Mouse (Mus musculus): ENCODE measurements around the gene Chrna4. TPM values are rescaled to one million over a fixed set of nuclear protein-coding genes. Genes with fewer than 3 reads are reported as not detected.
A peak's percentile ranks its signal among the peaks of the same experiment; 100 is the strongest.

The Chrna4 gene
- polyA plus RNA-seq, 1 experiment from 2014 or later = 50.8 TPM

DNA sequence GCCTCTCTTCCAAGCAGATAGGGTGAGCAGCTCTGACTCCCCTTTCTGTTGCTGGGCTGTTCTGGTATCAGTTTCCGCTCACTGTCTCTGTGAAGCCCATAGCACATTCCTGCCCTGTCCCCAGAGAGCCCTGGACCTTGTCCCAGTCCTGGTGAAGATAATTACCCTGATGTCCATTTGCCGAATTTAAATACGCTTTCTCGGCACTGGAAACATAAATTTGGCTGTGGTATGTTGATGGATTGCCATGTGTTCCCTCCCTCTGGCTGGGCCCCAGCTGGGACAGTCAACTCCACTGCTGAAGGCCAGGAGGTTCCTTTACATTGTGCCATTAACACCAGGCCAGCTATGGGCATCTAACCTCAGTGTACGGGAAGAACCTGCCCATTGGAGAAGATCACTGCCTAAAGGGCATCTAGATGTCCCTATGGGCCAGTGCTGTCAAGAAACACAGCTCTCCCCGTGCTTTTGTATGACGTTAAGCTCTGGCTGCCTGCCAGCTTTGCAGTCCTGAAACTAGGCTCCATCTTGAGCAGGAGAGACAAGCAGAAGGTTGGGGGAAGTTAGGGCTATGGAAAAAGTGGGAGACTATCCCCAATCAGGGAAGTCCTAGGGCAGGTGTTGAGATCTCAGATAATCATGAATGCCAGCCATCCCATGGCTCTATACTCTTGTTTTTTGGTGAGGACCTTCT lies 5.1 kb upstream of the Chrna4 start:
- ATAC-seq (ENCODE audit: low FRiP score, low TSS enrichment) (no peak), DNase-seq (no peak)
- no peak overlapping the region for H3K4me2 ChIP-seq (ENCODE audit: low read length)
- peaks cover 14% of the 10 kb centered on the region for H3K4me1 ChIP-seq (ENCODE audit: control insufficient read depth, insufficient read depth, low read length)
- no peaks in the 10 kb centered on the region for H3K27me3 ChIP-seq (ENCODE audit: control insufficient read depth, insufficient read depth, low read length)
- 60% methylated on average over 7 of the region's 7 CpGs for WGBS
- no peak overlapping the region for H3K27ac ChIP-seq (replicated peaks; ENCODE audit: low read depth, low read length)
- no peak overlapping the region for H3K9ac ChIP-seq (replicated peaks; ENCODE audit: low read length)
- no peaks in the 10 kb centered on the region for H3K36me3 ChIP-seq (ENCODE audit: control insufficient read depth, insufficient read depth, low read length)
- no peak overlapping the region for H3K4me3 ChIP-seq (replicated peaks; ENCODE audit: low read depth, low read length)
- H3K9me3 ChIP-seq (ENCODE audit: control insufficient read depth, low read length) = no peaks in the 10 kb centered on the region

GRCm38 (mm10) chr2:181044001-181044400 lies 655 bp upstream of the Chrna4 start:
- Histone ChIP-seq H3K4me2 (ENCODE audit: low read length) (no peak overlapping the region), H3K36me3 (ENCODE audit: control insufficient read depth, insufficient read depth, low read length) (no peaks in the 10 kb centered on the region), H3K4me1 (ENCODE audit: control insufficient read depth, insufficient read depth, low read length) (peaks cover 39% of the 10 kb centered on the region), H3K9ac (replicated peaks; ENCODE audit: low read length) (no peak overlapping the region), H3K27me3 (ENCODE audit: control insufficient read depth, insufficient read depth, low read length) (no peaks in the 10 kb centered on the region), H3K4me3 (replicated peaks; ENCODE audit: low read depth, low read length) (no peak overlapping the region), H3K27ac (replicated peaks; ENCODE audit: low read depth, low read length) (peak overlapping the region; percentile 63; the same call in 1 of the 2 replicates), H3K9me3 (ENCODE audit: control insufficient read depth, low read length) (no peaks in the 10 kb centered on the region)
- 3% methylated on average over 3 of the region's 3 CpGs for WGBS
- ATAC-seq (ENCODE audit: low FRiP score, low TSS enrichment) (no peak), DNase-seq (peak; percentile 53)

- no peak overlapping the region for H3K4me3 ChIP-seq (replicated peaks; ENCODE audit: low read depth, low read length)
- peak overlapping the region; percentile 70 for H3K27ac ChIP-seq (replicated peaks; ENCODE audit: low read depth, low read length)
- H3K4me1 ChIP-seq (ENCODE audit: control insufficient read depth, insufficient read depth, low read length) = peaks cover 46% of the 10 kb centered on the region
- ATAC-seq (ENCODE audit: low FRiP score, low TSS enrichment) (0 out of 2 replicates have a peak, but pooled peaks have one; percentile 9), DNase-seq (peak; percentile 53)
- peak overlapping the region; percentile 26; the same call in 1 of the 2 replicates for H3K9ac ChIP-seq (replicated peaks; ENCODE audit: low read length)
- no peak overlapping the region; the same call in 1 of the 2 replicates for H3K4me2 ChIP-seq (ENCODE audit: low read length)
- H3K36me3 ChIP-seq (ENCODE audit: control insufficient read depth, insufficient read depth, low read length) = no peaks in the 10 kb centered on the region
- H3K27me3 ChIP-seq (ENCODE audit: control insufficient read depth, insufficient read depth, low read length) = no peaks in the 10 kb centered on the region
- no peaks in the 10 kb centered on the region for H3K9me3 ChIP-seq (ENCODE audit: control insufficient read depth, low read length)
Measured at GRCm38 (mm10) chr2:181042376-181042775, 970 bp downstream of the Chrna4 start.

- Histone ChIP-seq H3K4me3 (replicated peaks; ENCODE audit: low read depth, low read length) (no peak overlapping the region), H3K4me2 (ENCODE audit: low read length) (no peak overlapping the region; the same call in 1 of the 2 replicates), H3K27me3 (ENCODE audit: control insufficient read depth, insufficient read depth, low read length) (no peaks in the 10 kb centered on the region), H3K9ac (replicated peaks; ENCODE audit: low read length) (no peak overlapping the region; the same call in 1 of the 2 replicates), H3K9me3 (ENCODE audit: control insufficient read depth, low read length) (no peaks in the 10 kb centered on the region), H3K4me1 (ENCODE audit: control insufficient read depth, insufficient read depth, low read length) (peaks cover 46% of the 10 kb centered on the region), H3K27ac (replicated peaks; ENCODE audit: low read depth, low read length) (peak overlapping the region; percentile 70), H3K36me3 (ENCODE audit: control insufficient read depth, insufficient read depth, low read length) (no peaks in the 10 kb centered on the region)
- DNase-seq = peak; percentile 57
- peak; percentile 12; the same call in 1 of the 2 replicates for ATAC-seq (ENCODE audit: low FRiP score, low TSS enrichment)
- 2% methylated on average over 7 of the region's 7 CpGs for WGBS
Measured at GRCm38 (mm10) chr2:181041941-181042340, 1.4 kb downstream of the Chrna4 start.

GRCm38 (mm10) chr2:181039356-181039680 lies 4.0 kb downstream of the Chrna4 start:
- peaks cover 42% of the 10 kb centered on the region for H3K4me1 ChIP-seq (ENCODE audit: control insufficient read depth, insufficient read depth, low read length)
- ATAC-seq (ENCODE audit: low FRiP score, low TSS enrichment) (no peak; the same call in 1 of the 2 replicates), DNase-seq (no peak)
- H3K9me3 ChIP-seq (ENCODE audit: control insufficient read depth, low read length) = no peaks in the 10 kb centered on the region
- no peaks in the 10 kb centered on the region for H3K27me3 ChIP-seq (ENCODE audit: control insufficient read depth, insufficient read depth, low read length)
- H3K27ac ChIP-seq (replicated peaks; ENCODE audit: low read depth, low read length) = peak overlapping the region; percentile 68; the same call in 1 of the 2 replicates
- H3K9ac ChIP-seq (replicated peaks; ENCODE audit: low read length) = peak overlapping the region; percentile 79
- WGBS = 0% methylated on average over 16 of the region's 16 CpGs
- H3K4me3 ChIP-seq (replicated peaks; ENCODE audit: low read depth, low read length) = peak overlapping the region; percentile 67
- H3K4me2 ChIP-seq (ENCODE audit: low read length) = peak overlapping the region; percentile 86
- peaks cover 10% of the 10 kb centered on the region; the same call in 1 of the 2 replicates for H3K36me3 ChIP-seq (ENCODE audit: control insufficient read depth, insufficient read depth, low read length)

DNA sequence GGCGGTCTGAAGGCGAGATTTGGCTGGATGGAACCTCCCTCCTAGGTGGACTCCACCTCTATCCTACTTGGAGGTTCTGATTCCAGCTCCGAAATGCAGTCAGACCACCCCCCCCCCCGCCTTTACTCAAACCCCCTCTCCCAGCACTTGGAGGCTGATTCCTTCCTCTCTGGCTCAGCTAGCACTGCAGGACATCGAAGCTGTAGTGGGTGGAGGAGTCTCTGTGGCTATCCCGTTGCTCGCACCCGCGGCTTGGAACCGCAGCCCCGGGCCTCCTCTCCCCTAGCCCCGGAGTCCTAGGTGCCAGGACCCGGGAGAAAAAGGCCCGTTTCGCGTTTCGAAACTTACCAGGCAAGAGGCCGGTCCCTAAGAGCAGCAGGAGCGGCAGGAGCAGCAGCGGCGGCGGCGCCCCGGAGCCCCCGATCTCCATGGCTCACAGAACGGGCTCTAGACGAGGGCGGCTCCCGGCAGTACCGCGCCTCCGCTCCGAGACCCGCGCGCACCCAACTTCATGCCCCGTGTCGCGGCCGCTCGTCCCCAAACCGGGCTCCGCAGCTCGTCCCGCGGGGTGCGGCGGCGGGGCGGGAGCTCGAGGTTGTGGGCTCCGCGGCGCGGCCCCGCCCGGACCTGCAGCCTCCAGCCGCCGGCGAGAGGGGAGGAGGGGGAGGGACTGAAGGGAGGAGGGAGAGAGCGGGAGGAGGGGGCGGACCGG lies 4.5 kb downstream of the Chrna4 start:
- no peaks in the 10 kb centered on the region for H3K9me3 ChIP-seq (ENCODE audit: control insufficient read depth, low read length)
- WGBS = under 1% methylated on average over 62 of the region's 63 CpGs
- peak overlapping the region; percentile 67 for H3K4me3 ChIP-seq (replicated peaks; ENCODE audit: low read depth, low read length)
- H3K36me3 ChIP-seq (ENCODE audit: control insufficient read depth, insufficient read depth, low read length) = peaks cover 14% of the 10 kb centered on the region
- ATAC-seq (ENCODE audit: low FRiP score, low TSS enrichment) = peak; percentile 24; the same call in 1 of the 2 replicates
- H3K4me2 ChIP-seq (ENCODE audit: low read length) = peak overlapping the region; percentile 86
- H3K27me3 ChIP-seq (ENCODE audit: control insufficient read depth, insufficient read depth, low read length) = no peaks in the 10 kb centered on the region
- H3K4me1 ChIP-seq (ENCODE audit: control insufficient read depth, insufficient read depth, low read length) = peaks cover 37% of the 10 kb centered on the region
- peak; percentile 74 for DNase-seq
- peak overlapping the region; percentile 79 for H3K9ac ChIP-seq (replicated peaks; ENCODE audit: low read length)
- H3K27ac ChIP-seq (replicated peaks; ENCODE audit: low read depth, low read length) = peak overlapping the region; percentile 68

GRCm38 (mm10) chr2:181036561-181036960 lies 6.8 kb downstream of the Chrna4 start:
- DNase-seq = no peak
- Histone ChIP-seq H3K4me1 (ENCODE audit: control insufficient read depth, insufficient read depth, low read length) (peaks cover 15% of the 10 kb centered on the region), H3K9me3 (ENCODE audit: control insufficient read depth, low read length) (no peaks in the 10 kb centered on the region), H3K27ac (replicated peaks; ENCODE audit: low read depth, low read length) (no peak overlapping the region), H3K9ac (replicated peaks; ENCODE audit: low read length) (no peak overlapping the region), H3K4me2 (ENCODE audit: low read length) (no peak overlapping the region), H3K4me3 (replicated peaks; ENCODE audit: low read depth, low read length) (no peak overlapping the region), H3K27me3 (ENCODE audit: control insufficient read depth, insufficient read depth, low read length) (no peaks in the 10 kb centered on the region), H3K36me3 (ENCODE audit: control insufficient read depth, insufficient read depth, low read length) (peaks cover 31% of the 10 kb centered on the region)
- no peak for ATAC-seq (ENCODE audit: low FRiP score, low TSS enrichment)
- WGBS = 85% methylated on average over 6 of the region's 6 CpGs

DNA sequence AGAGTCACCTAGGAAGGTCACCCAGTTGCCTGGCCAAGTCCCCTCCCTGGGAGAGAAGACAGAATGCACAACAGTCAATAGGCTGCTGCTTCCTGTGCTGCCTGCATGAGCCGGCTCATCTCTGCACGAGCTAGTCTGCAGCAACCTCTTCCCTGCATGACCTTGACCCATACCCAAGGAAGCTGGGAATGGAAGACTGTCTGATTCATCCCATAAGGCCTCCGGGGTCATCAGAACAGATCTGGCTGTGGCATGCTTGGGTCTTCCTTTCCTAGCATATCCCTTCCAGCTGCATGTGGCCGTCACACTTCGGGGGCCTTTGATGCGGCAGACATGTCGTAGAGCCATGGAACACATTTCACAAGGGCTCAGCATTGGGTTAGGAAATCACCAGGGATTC lies 8.2 kb downstream of the Chrna4 start:
- Histone ChIP-seq H3K27ac (replicated peaks; ENCODE audit: low read depth, low read length) (no peak overlapping the region), H3K36me3 (ENCODE audit: control insufficient read depth, insufficient read depth, low read length) (peaks cover 38% of the 10 kb centered on the region), H3K9me3 (ENCODE audit: control insufficient read depth, low read length) (no peaks in the 10 kb centered on the region), H3K9ac (replicated peaks; ENCODE audit: low read length) (no peak overlapping the region), H3K4me1 (ENCODE audit: control insufficient read depth, insufficient read depth, low read length) (peaks cover 13% of the 10 kb centered on the region), H3K27me3 (ENCODE audit: control insufficient read depth, insufficient read depth, low read length) (no peaks in the 10 kb centered on the region), H3K4me2 (ENCODE audit: low read length) (no peak overlapping the region), H3K4me3 (replicated peaks; ENCODE audit: low read depth, low read length) (no peak overlapping the region)
- 78% methylated on average over 7 of the region's 7 CpGs for WGBS
- no peak for DNase-seq
- no peak for ATAC-seq (ENCODE audit: low FRiP score, low TSS enrichment)
